Mouse (Mus musculus) B cell, adult (primary cell): ENCODE measurements around the gene Gm10719. TPM values are rescaled to one million over a fixed set of nuclear protein-coding genes. Genes with fewer than 3 reads are reported as not detected.

ENCODE experiments used
- total RNA-seq: library from RNA; stranded (reverse); gene quantifications from 4 replicates; pipeline ENCODE4 v1.2.4, GENCODE M21; 2023; ENCODE audit not compliant: inconsistent age

The Gm10719 gene
- total RNA-seq = 1.0 to 3.2 TPM (median 2.0 TPM) in 4 replicates

GRCm38 (mm10) chr9:3017108-3017507 is at the start of gene Gm10719:
Gene Gm10719 (plus strand): TSS chr9:3017408.

GRCm38 (mm10) chr9:3000445-3000972 is 16.7 kb upstream of the Gm10719 start, which contains the start of gene Gm10722:
Gene Gm10722 (plus strand): TSS chr9:3000922.

GRCm38 (mm10) chr9:3002794-3003396 is 14.3 kb upstream of the Gm10719 start, which contains the start of gene Gm11168:
Gene Gm11168 (plus strand): TSS chr9:3003346.

GRCm38 (mm10) chr9:3012733-3013279 is 4.4 kb upstream of the Gm10719 start, which contains the start of gene Gm10721:
Gene Gm10721 (plus strand): TSS chr9:3013140.

GRCm38 (mm10) chr9:3015354-3015753 is 1.9 kb upstream of the Gm10719 start, which contains the start of gene Gm10720:
Gene Gm10720 (plus strand): TSS chr9:3015654.

GRCm38 (mm10) chr9:3023312-3023984 is 6.2 kb downstream of the Gm10719 start, which contains the start of gene Gm10718:
Gene Gm10718 (plus strand): TSS chr9:3023547.

GRCm38 (mm10) chr9:3024912-3025467 is 7.8 kb downstream of the Gm10719 start, which contains the start of gene Gm10717:
Gene Gm10717 (plus strand): TSS chr9:3025417.

GRCm38 (mm10) chr9:3034299-3034698 is 17.1 kb downstream of the Gm10719 start, which contains the start of gene Gm17535:
Gene Gm17535 (plus strand): TSS chr9:3034599.

GRCm38 (mm10) chr9:3036577-3036976 is 19.4 kb downstream of the Gm10719 start, which contains the start of gene Gm10715:
Gene Gm10715 (plus strand): TSS chr9:3036877.

Other genes starting within 250 kb of the Gm10719 start
- gene Gm10722, start 16.5 kb upstream of the Gm10719 start, total RNA-seq = not detected in 4 replicates
- 0.99 TPM in 1 of 4 replicates, not detected in the others for gene Gm11168, start 14.1 kb upstream of the Gm10719 start, total RNA-seq
- gene Gm10721, start 4.3 kb upstream of the Gm10719 start, total RNA-seq = 1.1 to 2.4 TPM in 2 of 4 replicates, not detected in the others
- gene Gm10720, start 1.8 kb upstream of the Gm10719 start, total RNA-seq = not detected in 4 replicates
- gene Gm10718, start 6.1 kb downstream of the Gm10719 start, total RNA-seq = 2.6 to 5.8 TPM (median 4.2 TPM) in 4 replicates
- not detected in 4 replicates for gene Gm10717, start 8.0 kb downstream of the Gm10719 start, total RNA-seq
- gene Gm17535, start 17.2 kb downstream of the Gm10719 start, total RNA-seq = not detected in 4 replicates
- not detected in 4 replicates for gene Gm10715, start 19.5 kb downstream of the Gm10719 start, total RNA-seq